In genomic region chr2:93439812-93440559, GRCm38 (mm10) we compare ENCODE assay signal across 9 mouse cellular contexts. TPM values are rescaled to one million over a fixed set of nuclear protein-coding genes. Genes with fewer than 3 reads are reported as not detected.
DNase-seq lines count a peak whose midpoint lies in the region; ATAC-seq lines count a peak whose summit lies in the region.
"Had no signal": no experiment of that assay in that cellular context is flagged by ENCODE, and none has a peak within 500 bp of the region (broad histone marks: within the 10 kb centered on the region; RNA-seq: fewer than 3 reads in every experiment).

No protein-coding gene starts in this region.

- no peak overlapping the region for H3K4me2 ChIP-seq in stomach, embryonic 14.5 days (replicated peaks; ENCODE audit: low read depth, low read length)
- H3K4me2 ChIP-seq: liver, embryonic 15.5 days had no signal

- no peak overlapping the region for H3K4me3 ChIP-seq in limb, embryonic 10.5 days
- H3K4me3 ChIP-seq in stomach, embryonic 14.5 days (ENCODE audit: low read depth, low read length), result no peak overlapping the region
- H3K4me3 ChIP-seq: liver, embryonic 15.5 days had no signal

- peaks cover 67% of the 10 kb centered on the region for H3K4me1 ChIP-seq in limb, embryonic 10.5 days
- H3K4me1 ChIP-seq in stomach, embryonic 14.5 days (ENCODE audit: control insufficient read depth, insufficient read depth, low read length), result peaks cover 20% of the 10 kb centered on the region

- no peak overlapping the region for H3K9ac ChIP-seq in stomach, embryonic 14.5 days (replicated peaks; ENCODE audit: low read depth, low read length)
- H3K9ac ChIP-seq: liver, embryonic 15.5 days had no signal

- H3K27me3 ChIP-seq in limb, embryonic 10.5 days (ENCODE audit: low read depth, poor library complexity, severe bottlenecking), result peaks cover 6% of the 10 kb centered on the region; the same call in 1 of the 2 replicates
- no peaks in the 10 kb centered on the region for H3K27me3 ChIP-seq in stomach, embryonic 14.5 days (ENCODE audit: control insufficient read depth, insufficient read depth, low read length)
- H3K27me3 ChIP-seq: liver, embryonic 15.5 days had no signal

- 67% methylated on average over 12 of the region's 12 CpGs for WGBS in limb, embryonic 10.5 days
- 56% methylated on average over 12 of the region's 12 CpGs for WGBS in stomach, embryonic 14.5 days

- peak overlapping the region; percentile 67 for H3K27ac ChIP-seq in limb, embryonic 10.5 days
- H3K27ac ChIP-seq in stomach, embryonic 14.5 days (ENCODE audit: low read length), result peak overlapping the region; percentile 55; the same call in 1 of the 2 replicates
- H3K27ac ChIP-seq: liver, embryonic 15.5 days had no signal

- ATAC-seq in stomach, embryonic 14.5 days (ENCODE audit: insufficient number of reproducible peaks, insufficient read depth, low FRiP score, low read depth), result peak; percentile 68

- H3K9me3 ChIP-seq in limb, embryonic 10.5 days (replicated peaks), result no peaks in the 10 kb centered on the region
- no peaks in the 10 kb centered on the region for H3K9me3 ChIP-seq in stomach, embryonic 14.5 days (ENCODE audit: control insufficient read depth, low read depth, low read length)
- H3K9me3 ChIP-seq: liver, embryonic 15.5 days had no signal

- H3K36me3 ChIP-seq in limb, embryonic 10.5 days, result no peaks in the 10 kb centered on the region
- no peaks in the 10 kb centered on the region for H3K36me3 ChIP-seq in stomach, embryonic 14.5 days (ENCODE audit: control insufficient read depth, insufficient read depth, low read length)

- DNase-seq in adrenal gland, postnatal 14 days, result peak; percentile 42
- no peak for DNase-seq in adrenal gland, adult 18-20 months (ENCODE audit: low spot score in 2 of 2)
- DNase-seq in right cerebral cortex, postnatal 4 days, result peak; percentile 39
- DNase-seq in right cerebral cortex, postnatal 14 days, result no peak
- DNase-seq in limb, embryonic 10.5 days (ENCODE audit: low spot score), result no peak
- DNase-seq in frontal cortex, postnatal 36 days (ENCODE audit: low spot score in 2 of 2), result no peak
- DNase-seq in right cerebral cortex, postnatal 25 days, result no peak

RNA-seq across cellular contexts. Expression of gene Cd82, which starts 23.0 kb away (rescaled TPM):
- total RNA-seq in adrenal gland, postnatal 14 days (2021), result 43.0 and 54.9 TPM in 2 replicates
- 10 to 100 TPM; 55.7 to 67.5 TPM for total RNA-seq in adrenal gland, adult 18-20 months (2021)
- 4.1 and 7.2 TPM in 2 replicates for polyA plus RNA-seq in limb, embryonic 10.5 days (2016; fragmentation: Nextera tagmentation; extraction: Ambion mirVana)
- 45.3 and 48.9 TPM in 2 replicates for polyA plus RNA-seq in stomach, embryonic 14.5 days (2014; fragmentation: Nextera tagmentation; extraction: Ambion mirVana)

Comparison
In these comparisons a context has a peak if more than half of its experiments do, and no peak if none do; other contexts are left out.
1. DNase-seq: peak in adrenal gland, postnatal 14 days (single experiment) and right cerebral cortex, postnatal 4 days (single experiment); none in adrenal gland, adult 18-20 months (0 of 2), right cerebral cortex, postnatal 14 days (single experiment), limb, embryonic 10.5 days (single experiment), frontal cortex, postnatal 36 days (0 of 2) and right cerebral cortex, postnatal 25 days (single experiment).